Mouse (Mus musculus): Measurements from ENCODE around the gene Ctnna2. TPM values are rescaled to one million over a fixed set of nuclear protein-coding genes. Genes with fewer than 3 reads are reported as not detected.

The Ctnna2 gene
- total and polyA plus RNA-seq, 2 experiments from 2014 or later: 91.5 to 243 TPM

- no peaks in the 10 kb centered on the region for H3K27me3 ChIP-seq (ENCODE audit: insufficient read depth, low read length)
- no peak overlapping the region for H3K9ac ChIP-seq
- no peak overlapping the region for H3K4me3 ChIP-seq (ENCODE audit: low read depth, low read length)
- H3K27ac ChIP-seq (ENCODE audit: low read depth, low read length): no peak overlapping the region
- no peak overlapping the region for H3K4me2 ChIP-seq (ENCODE audit: low read depth)
- H3K36me3 ChIP-seq (ENCODE audit: insufficient read depth): no peaks in the 10 kb centered on the region
- H3K4me1 ChIP-seq (ENCODE audit: insufficient read depth): no peaks in the 10 kb centered on the region
- ATAC-seq (no peak), DNase-seq (no peak)
- TF ChIP-seq CTCF (IDR thresholded peaks at IDR 0.05; ENCODE audit: low read depth): no peak
- WGBS: 72% methylated on average over 11 of the region's 11 CpGs
- no peaks in the 10 kb centered on the region for H3K9me3 ChIP-seq (ENCODE audit: low read length)
Measured at GRCm38 (mm10) chr6:77443906-77444305, 535.6 kb downstream of the Ctnna2 start.

- TF ChIP-seq CTCF (IDR thresholded peaks at IDR 0.05; ENCODE audit: low read depth): no peak
- WGBS: 62% methylated on average over 5 of the region's 5 CpGs
- Histone ChIP-seq H3K9ac (no peak overlapping the region), H3K27ac (ENCODE audit: low read depth, low read length) (no peak overlapping the region), H3K9me3 (ENCODE audit: low read length) (no peaks in the 10 kb centered on the region), H3K36me3 (ENCODE audit: insufficient read depth) (no peaks in the 10 kb centered on the region), H3K4me1 (ENCODE audit: insufficient read depth) (no peaks in the 10 kb centered on the region), H3K27me3 (ENCODE audit: insufficient read depth, low read length) (no peaks in the 10 kb centered on the region), H3K4me3 (ENCODE audit: low read depth, low read length) (no peak overlapping the region), H3K4me2 (ENCODE audit: low read depth) (no peak overlapping the region)
- ATAC-seq: no peak
- no peak for DNase-seq
Measured at GRCm38 (mm10) chr6:77441051-77441450, 538.4 kb downstream of the Ctnna2 start.

GRCm38 (mm10) chr6:77430381-77430780, 549.1 kb downstream of the Ctnna2 start:
- ATAC-seq: no peak
- Histone ChIP-seq H3K4me1 (ENCODE audit: insufficient read depth) (no peaks in the 10 kb centered on the region), H3K36me3 (ENCODE audit: insufficient read depth) (no peaks in the 10 kb centered on the region), H3K9ac (no peak overlapping the region), H3K27me3 (ENCODE audit: insufficient read depth, low read length) (no peaks in the 10 kb centered on the region), H3K9me3 (ENCODE audit: low read length) (no peaks in the 10 kb centered on the region), H3K4me3 (ENCODE audit: low read depth, low read length) (no peak overlapping the region), H3K27ac (ENCODE audit: low read depth, low read length) (no peak overlapping the region), H3K4me2 (ENCODE audit: low read depth) (no peak overlapping the region)
- WGBS: 78% methylated on average over 4 of the region's 4 CpGs
- DNase-seq: no peak
- no peak for TF ChIP-seq CTCF (IDR thresholded peaks at IDR 0.05; ENCODE audit: low read depth)

- DNase-seq (no peak), ATAC-seq (peak; percentile 51; the same call in 1 of the 2 replicates)
- no peak overlapping the region for H3K9ac ChIP-seq
- TF ChIP-seq CTCF (IDR thresholded peaks at IDR 0.05; ENCODE audit: low read depth): no peak
- H3K4me1 ChIP-seq (ENCODE audit: insufficient read depth): no peaks in the 10 kb centered on the region
- H3K27ac ChIP-seq (ENCODE audit: low read depth, low read length): no peak overlapping the region
- no peak overlapping the region for H3K4me3 ChIP-seq (ENCODE audit: low read depth, low read length)
- no peaks in the 10 kb centered on the region for H3K9me3 ChIP-seq (ENCODE audit: low read length)
- H3K27me3 ChIP-seq (ENCODE audit: insufficient read depth, low read length): no peaks in the 10 kb centered on the region
- no peak overlapping the region for H3K4me2 ChIP-seq (ENCODE audit: low read depth)
- H3K36me3 ChIP-seq (ENCODE audit: insufficient read depth): no peaks in the 10 kb centered on the region
Measured at GRCm38 (mm10) chr6:77425746-77426145, 553.8 kb downstream of the Ctnna2 start.

GRCm38 (mm10) chr6:77424826-77425225, 554.7 kb downstream of the Ctnna2 start:
- WGBS: 70% methylated on average over 4 of the region's 4 CpGs

GRCm38 (mm10) chr6:77421564-77422139, 557.8 kb downstream of the Ctnna2 start:
- Histone ChIP-seq H3K9ac (no peak overlapping the region), H3K9me3 (ENCODE audit: low read length) (no peaks in the 10 kb centered on the region), H3K36me3 (ENCODE audit: insufficient read depth) (no peaks in the 10 kb centered on the region), H3K4me2 (ENCODE audit: low read depth) (no peak overlapping the region), H3K4me1 (ENCODE audit: insufficient read depth) (no peaks in the 10 kb centered on the region), H3K27me3 (ENCODE audit: insufficient read depth, low read length) (no peaks in the 10 kb centered on the region), H3K27ac (ENCODE audit: low read depth, low read length) (no peak overlapping the region), H3K4me3 (ENCODE audit: low read depth, low read length) (no peak overlapping the region)
- ATAC-seq (no peak), DNase-seq (no peak)
- 55% methylated on average over 3 of the region's 3 CpGs for WGBS
- TF ChIP-seq CTCF (IDR thresholded peaks at IDR 0.05; ENCODE audit: low read depth): no peak

More at GRCm38 (mm10) chr6:77424826-77425225, 554.7 kb downstream of the Ctnna2 start:
- no peak overlapping the region for H3K4me3 ChIP-seq (ENCODE audit: low read depth, low read length)
- H3K4me1 ChIP-seq (ENCODE audit: insufficient read depth): no peaks in the 10 kb centered on the region
- DNase-seq (no peak), ATAC-seq (no peak)
- H3K36me3 ChIP-seq (ENCODE audit: insufficient read depth): no peaks in the 10 kb centered on the region
- H3K9me3 ChIP-seq (ENCODE audit: low read length): no peaks in the 10 kb centered on the region
- H3K27me3 ChIP-seq (ENCODE audit: insufficient read depth, low read length): no peaks in the 10 kb centered on the region
- H3K9ac ChIP-seq: no peak overlapping the region
- no peak overlapping the region for H3K27ac ChIP-seq (ENCODE audit: low read depth, low read length)
- H3K4me2 ChIP-seq (ENCODE audit: low read depth): no peak overlapping the region
- TF ChIP-seq CTCF (IDR thresholded peaks at IDR 0.05; ENCODE audit: low read depth): no peak

GRCm38 (mm10) chr6:77416999-77417398, 562.5 kb downstream of the Ctnna2 start:
- H3K9me3 ChIP-seq (ENCODE audit: low read length): no peaks in the 10 kb centered on the region

More at GRCm38 (mm10) chr6:77416999-77417398, 562.5 kb downstream of the Ctnna2 start:
- Histone ChIP-seq H3K9ac (no peak overlapping the region), H3K4me1 (ENCODE audit: insufficient read depth) (no peaks in the 10 kb centered on the region), H3K4me2 (ENCODE audit: low read depth) (no peak overlapping the region), H3K27me3 (ENCODE audit: insufficient read depth, low read length) (no peaks in the 10 kb centered on the region), H3K27ac (ENCODE audit: low read depth, low read length) (no peak overlapping the region), H3K4me3 (ENCODE audit: low read depth, low read length) (no peak overlapping the region), H3K36me3 (ENCODE audit: insufficient read depth) (no peaks in the 10 kb centered on the region)
- TF ChIP-seq CTCF (IDR thresholded peaks at IDR 0.05; ENCODE audit: low read depth): no peak
- ATAC-seq (no peak), DNase-seq (no peak)
- WGBS: 37% methylated on average over 1 of the region's 1 CpGs
